Mouse (Mus musculus) myocyte (in vitro differentiated cells): ENCODE data around the gene Esrrg. TPM values are rescaled to one million over a fixed set of nuclear protein-coding genes. Genes with fewer than 3 reads are reported as not detected.

Experiments
- H3K27me3 ChIP-seq: one replicate; pipeline ENCODE4 v1.6.1; 2011; ENCODE audit not compliant: control insufficient read depth, insufficient read depth, insufficient read length
- H3K36me3 ChIP-seq: one replicate; pipeline ENCODE4 v1.6.1; 2011; ENCODE audit not compliant: control insufficient read depth, insufficient read depth
- H3K4me2 ChIP-seq: one replicate; pipeline ENCODE4 v1.6.1; 2011; ENCODE audit warnings: low read depth, control low read depth
- H3K4me3 ChIP-seq: one replicate; pipeline ENCODE4 v1.5.1; 2011; ENCODE audit warnings: mild to moderate bottlenecking, control low read depth, moderate library complexity
- H3K79me2 ChIP-seq: one replicate; pipeline ENCODE4 v1.6.1; 2011; ENCODE audit not compliant: control insufficient read depth, insufficient read depth
- H3ac ChIP-seq: one replicate; pipeline ENCODE4 v1.6.1; 2011; ENCODE audit not compliant: control insufficient read depth, insufficient read length
- CEBPB ChIP-seq: IDR thresholded peaks from 2 replicates; pipeline ENCODE4 v1.6.1; 2011; ENCODE audit warnings: mild to moderate bottlenecking, moderate library complexity; ENCODE audit not compliant: poor library complexity, insufficient read depth, severe bottlenecking
- E2F4 ChIP-seq: IDR thresholded peaks from one replicate; pipeline ENCODE4 v1.6.1; 2011; ENCODE audit warnings: mild to moderate bottlenecking, control low read depth, moderate library complexity; ENCODE audit not compliant: insufficient read depth
- MAX ChIP-seq: IDR thresholded peaks from one replicate; pipeline ENCODE4 v1.6.1; 2011; ENCODE audit warnings: low read depth, mild to moderate bottlenecking, control low read depth
- MYOD1 ChIP-seq, 3 experiments: IDR thresholded peaks; one replicate each; pipeline ENCODE4 v1.6.1; 2011; ENCODE audit warnings: control low read depth in 2 of 3, low read depth in 2 of 3, mild to moderate bottlenecking in 2 of 3, moderate library complexity in 1 of 3; ENCODE audit not compliant: insufficient read length in 2 of 3, control insufficient read depth in 1 of 3
- MYOG ChIP-seq, 3 experiments: IDR thresholded peaks; one replicate each; pipeline ENCODE4 v1.6.1; 2011; ENCODE audit warnings: control low read depth in 2 of 3, low read depth in 2 of 3, mild to moderate bottlenecking in 2 of 3; ENCODE audit not compliant: insufficient read length in 2 of 3, control insufficient read depth in 1 of 3, insufficient read depth in 1 of 3
- POLR2A ChIP-seq: IDR thresholded peaks from one replicate; pipeline ENCODE4 v1.6.1; 2011; ENCODE audit warnings: low read depth, mild to moderate bottlenecking, control low read depth, moderate library complexity; ENCODE audit not compliant: insufficient read length
- POLR2AphosphoS2 ChIP-seq: IDR thresholded peaks from one replicate; pipeline ENCODE4 v1.6.1; 2011; ENCODE audit warnings: low read depth, control low read depth; ENCODE audit not compliant: insufficient read length
- REST ChIP-seq: IDR thresholded peaks from one replicate; pipeline ENCODE4 v1.6.1; 2011; ENCODE audit warnings: mild to moderate bottlenecking, control low read depth, moderate library complexity; ENCODE audit not compliant: insufficient read depth, insufficient read length
- SRF ChIP-seq: IDR thresholded peaks from one replicate; pipeline ENCODE4 v1.6.1; 2011; ENCODE audit warnings: low read depth; ENCODE audit not compliant: control insufficient read depth, insufficient read length
- TCF12 ChIP-seq: IDR thresholded peaks from one replicate; pipeline ENCODE4 v1.6.1; 2011; ENCODE audit warnings: mild to moderate bottlenecking, control low read depth; ENCODE audit not compliant: poor library complexity, insufficient read depth, severe bottlenecking
- TCF3 ChIP-seq: IDR thresholded peaks from one replicate; pipeline ENCODE4 v1.6.1; 2011; ENCODE audit warnings: low read depth, control low read depth; ENCODE audit not compliant: insufficient read length
- USF1 ChIP-seq: IDR thresholded peaks from one replicate; pipeline ENCODE4 v1.6.1; 2011; ENCODE audit warnings: low read depth, mild to moderate bottlenecking, control low read depth, moderate library complexity
- polyA plus RNA-seq: library from polyadenylated mRNA; unstranded; fragments of >200 nt; fragmentation: generic; extraction: Trizol; gene quantifications from one replicate; pipeline ENCODE4 v1.2.1, GENCODE M21; 2012; ENCODE audit warnings: missing spikeins

Esrrg gene
- polyA plus RNA-seq, 1 experiment = 0.20 TPM

GRCm38 (mm10) chr1:187648551-187648950 is 40.0 kb downstream of the Esrrg start:
- H3K36me3 ChIP-seq = no peaks in the 10 kb centered on the region
- H3ac ChIP-seq = no peak overlapping the region
- H3K4me2 ChIP-seq = no peak overlapping the region
- no peaks in the 10 kb centered on the region for H3K27me3 ChIP-seq
- TF ChIP-seq CEBPB (no peak), E2F4 (no peak)
- H3K79me2 ChIP-seq = no peaks in the 10 kb centered on the region
- H3K4me3 ChIP-seq = no peak overlapping the region

- H3ac ChIP-seq = no peak overlapping the region
- no peaks in the 10 kb centered on the region for H3K27me3 ChIP-seq
- H3K36me3 ChIP-seq = no peaks in the 10 kb centered on the region
- H3K4me2 ChIP-seq = no peak overlapping the region
- H3K79me2 ChIP-seq = no peaks in the 10 kb centered on the region
- TF ChIP-seq TCF3 (no peak), SRF (no peak), TCF12 (no peak), MYOD1 (IDR thresholded peaks at IDR 0.05; ENCODE audit: control insufficient read depth in 1 of 3, insufficient read length in 2 of 3, low read depth in 2 of 3) (no peak), E2F4 (no peak)
- no peak overlapping the region for H3K4me3 ChIP-seq
Measured at GRCm38 (mm10) chr1:187649871-187650270, 41.3 kb downstream of the Esrrg start.

DNA sequence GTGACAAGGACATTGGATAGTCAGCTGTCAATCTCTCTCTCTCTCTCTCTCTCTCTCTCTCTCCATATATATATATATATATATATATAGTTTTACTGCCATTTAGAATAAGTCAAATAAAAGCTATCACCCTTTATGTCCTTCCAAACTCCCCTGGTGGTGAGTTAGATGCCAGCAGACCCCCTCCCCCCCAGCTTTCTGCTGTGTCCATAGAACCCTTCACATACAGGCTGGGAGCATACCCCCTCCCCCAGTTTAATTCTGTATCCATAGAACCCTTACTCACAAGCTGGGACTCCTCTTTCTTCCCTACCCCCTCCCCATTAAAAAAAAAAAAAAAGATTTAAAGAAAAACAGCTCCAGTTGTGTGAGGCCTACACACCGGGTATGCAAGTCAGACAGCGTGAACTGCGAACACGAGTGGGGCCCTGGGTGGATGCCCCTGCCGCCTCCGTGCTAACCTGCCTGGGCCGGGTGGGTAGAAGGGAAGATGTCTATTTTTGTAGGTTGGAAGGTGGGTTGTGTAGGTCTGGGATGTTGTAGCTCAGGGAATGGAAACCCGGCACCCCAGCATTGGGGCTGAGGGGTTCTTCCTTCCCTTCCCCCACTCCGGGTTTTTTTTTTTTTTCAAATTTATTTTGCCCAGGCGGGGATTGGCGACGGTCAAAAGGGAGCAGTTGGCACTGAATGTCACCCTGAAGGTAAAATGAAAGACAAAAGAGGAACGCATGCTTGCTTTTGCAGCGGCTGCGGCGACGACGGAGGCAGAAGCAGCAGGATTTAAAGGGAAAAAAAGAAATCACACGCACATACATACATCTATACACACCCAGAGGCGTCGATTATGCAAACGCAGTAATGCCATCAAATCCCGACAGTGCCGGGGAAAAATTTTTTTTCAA is 42.4 kb downstream of the Esrrg start:
- no peak for TF ChIP-seq MYOG (IDR thresholded peaks at IDR 0.05; ENCODE audit: control insufficient read depth in 1 of 3, insufficient read depth in 1 of 3, insufficient read length in 2 of 3, low read depth in 2 of 3)
- TF ChIP-seq MAX = no peak
- TF ChIP-seq POLR2AphosphoS2 = no peak
- Histone ChIP-seq H3K27me3 (no peaks in the 10 kb centered on the region), H3K79me2 (no peaks in the 10 kb centered on the region), H3K4me2 (no peak overlapping the region), H3ac (no peak overlapping the region), H3K4me3 (no peak overlapping the region), H3K36me3 (no peaks in the 10 kb centered on the region)

GRCm38 (mm10) chr1:187651688-187652241 is 43.2 kb downstream of the Esrrg start:
- Histone ChIP-seq H3K27me3 (no peaks in the 10 kb centered on the region), H3K79me2 (no peaks in the 10 kb centered on the region), H3ac (no peak overlapping the region), H3K36me3 (no peaks in the 10 kb centered on the region), H3K4me3 (no peak overlapping the region), H3K4me2 (no peak overlapping the region)
- TF ChIP-seq MYOG (IDR thresholded peaks at IDR 0.05; ENCODE audit: control insufficient read depth in 1 of 3, insufficient read depth in 1 of 3, insufficient read length in 2 of 3, low read depth in 2 of 3) = no peak
- TF ChIP-seq POLR2AphosphoS2 = no peak
- TF ChIP-seq REST = no peak
- TF ChIP-seq TCF3 = no peak
- no peak for TF ChIP-seq MAX
- TF ChIP-seq TCF12 = no peak
- no peak for TF ChIP-seq CEBPB
- no peak for TF ChIP-seq POLR2A
- no peak for TF ChIP-seq USF1
- no peak for TF ChIP-seq SRF
- TF ChIP-seq E2F4 = no peak
- TF ChIP-seq MYOD1 (IDR thresholded peaks at IDR 0.05; ENCODE audit: control insufficient read depth in 1 of 3, insufficient read length in 2 of 3, low read depth in 2 of 3) = no peak

DNA sequence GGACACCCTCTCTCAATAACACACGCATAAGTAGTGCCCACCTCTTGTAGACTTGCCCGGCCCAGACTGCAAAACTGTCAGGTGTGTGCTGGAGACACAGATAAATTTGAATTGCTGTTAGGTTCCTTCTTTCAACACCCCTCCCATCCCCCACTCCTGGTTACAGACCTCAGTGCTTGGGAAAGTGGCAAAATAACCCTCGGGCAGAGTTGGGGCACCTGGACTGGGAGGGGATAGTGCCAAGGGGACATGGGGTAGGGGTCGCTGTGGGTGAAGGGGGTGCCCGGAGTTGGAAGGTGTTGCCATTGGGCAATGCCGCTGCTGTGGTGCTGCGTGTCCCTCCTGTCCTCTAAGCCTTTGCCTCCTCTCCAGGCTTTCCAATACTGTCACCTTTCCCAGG is 43.9 kb downstream of the Esrrg start:
- H3K27me3 ChIP-seq = no peaks in the 10 kb centered on the region
- H3K4me3 ChIP-seq = no peak overlapping the region
- H3K79me2 ChIP-seq = no peaks in the 10 kb centered on the region
- no peak for TF ChIP-seq TCF3
- no peak for TF ChIP-seq REST
- TF ChIP-seq POLR2A = no peak
- H3ac ChIP-seq = no peak overlapping the region
- no peak overlapping the region for H3K4me2 ChIP-seq
- no peaks in the 10 kb centered on the region for H3K36me3 ChIP-seq
